Mouse (Mus musculus) left cerebral cortex, postnatal 36 days (tissue): ENCODE measurements at regions not wholly inside any gene's neighbourhood (a gene's known extent, or its start where the extent isn't known, plus 50 kb on each side); places are given as distances from the start of the nearest gene placed in this dataset.

Experiments
- DNase-seq, 2 experiments: peaks; one replicate each; pipeline ENCODE4 v3.0.0; 2021 to 2022; ENCODE audit warnings: low spot score in 2 of 2, mixed read lengths in 1 of 2
- intact Hi-C: fragments of 180-260 bp; cut with DNase I; formaldehyde crosslinking; loops from one replicate; pipeline ENCODE4 v1.15.1; 2025

- no peak for DNase-seq
- intact Hi-C loops = no loop called here
These were observed 126.2 kb upstream of the Pcsk2 start for GRCm38 (mm10) chr2:143419791-143420190.

GRCm38 (mm10) chr2:143450680-143451079, 95.3 kb upstream of the Pcsk2 start:
- intact Hi-C loops = loop anchor here (5.0 kb wide), 1 partner anchor 97 kb away; the partner anchor contains the start of gene Pcsk2
- no peak for DNase-seq

GRCm38 (mm10) chr2:143451256-143451655, 94.7 kb upstream of the Pcsk2 start:
- intact Hi-C loops = loop anchor here (5.0 kb wide), 1 partner anchor 96 kb away; the partner anchor contains the start of gene Pcsk2
- DNase-seq = peak; percentile 52 to 58

- intact Hi-C loops = loop anchor here (5.0 kb wide), 1 partner anchor 96 kb away; the partner anchor contains the start of gene Pcsk2
- DNase-seq = no peak
These were observed 94.3 kb upstream of the Pcsk2 start for GRCm38 (mm10) chr2:143451661-143452060.

GRCm38 (mm10) chr2:143467936-143468335, 78.0 kb upstream of the Pcsk2 start:
- intact Hi-C loops = no loop called here

GRCm38 (mm10) chr2:143471394-143471793, 74.6 kb upstream of the Pcsk2 start:
- intact Hi-C loops = no loop called here

More at GRCm38 (mm10) chr2:143467936-143468335, 78.0 kb upstream of the Pcsk2 start:
- DNase-seq = no peak

GRCm38 (mm10) chr2:143490830-143491229, 55.1 kb upstream of the Pcsk2 start:
- DNase-seq = no peak
- intact Hi-C loops = no loop called here

More at GRCm38 (mm10) chr2:143471394-143471793, 74.6 kb upstream of the Pcsk2 start:
- DNase-seq = peak; percentile 19 to 27
